In the genomic region with DNA sequence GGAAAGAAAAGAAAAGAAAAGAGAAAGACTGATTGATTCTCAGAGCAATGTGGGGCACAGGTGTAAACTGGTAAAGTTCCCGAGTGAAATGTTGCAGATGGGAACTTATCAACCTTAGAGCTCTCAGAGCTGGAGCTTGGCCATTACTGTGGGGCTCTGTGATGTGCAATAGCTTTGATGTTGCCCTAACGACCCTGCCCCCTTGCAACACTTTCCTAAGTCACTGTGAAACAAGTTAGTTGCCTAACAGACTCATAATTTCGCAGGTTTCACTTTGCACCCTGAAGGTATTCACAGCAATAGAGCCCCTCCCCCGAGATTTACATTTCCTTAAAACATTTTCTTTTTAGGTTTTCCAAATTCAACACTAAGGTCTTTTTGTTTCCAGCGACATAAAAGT, we compare ENCODE assay signal across 8 mouse cellular contexts. TPM values are rescaled to one million over a fixed set of nuclear protein-coding genes. Genes with fewer than 3 reads are reported as not detected.
DNase-seq lines count a peak whose midpoint lies in the region; TF ChIP-seq lines count a peak whose summit lies in the region.

Gene Mgst1, plus strand, starts transcription at position 387 of the 400 bp plus-strand sequence.

- H3K27ac ChIP-seq in cortical plate, adult 2 months (ENCODE audit: insufficient read depth, low read length): no peak within 1 kb of the TSS
- H3K27ac ChIP-seq in heart, embryonic 10.5 days: peak within 1 kb of the TSS; percentile 82
- H3K27ac ChIP-seq in midbrain, embryonic 10.5 days (replicated peaks): peak within 1 kb of the TSS; percentile 86

- no peaks in the 10 kb centered on the region for H3K36me3 ChIP-seq in heart, embryonic 10.5 days
- no peaks in the 10 kb centered on the region for H3K36me3 ChIP-seq in midbrain, embryonic 10.5 days

- H3K4me1 ChIP-seq in cortical plate, adult 2 months (ENCODE audit: control insufficient read depth, insufficient read depth, low read length): no peaks in the 10 kb centered on the region
- H3K4me1 ChIP-seq in heart, embryonic 10.5 days: no peaks in the 10 kb centered on the region
- peaks cover 23% of the 10 kb centered on the region for H3K4me1 ChIP-seq in midbrain, embryonic 10.5 days

- no peak for TF ChIP-seq POLR2A in cortical plate, adult 2 months (IDR thresholded peaks at IDR 0.05; ENCODE audit: extremely low read depth, insufficient read depth, low read length)

- H3K27me3 ChIP-seq in heart, embryonic 10.5 days (ENCODE audit: insufficient read depth, poor library complexity, severe bottlenecking): no peaks in the 10 kb centered on the region
- H3K27me3 ChIP-seq in midbrain, embryonic 10.5 days (ENCODE audit: low read depth, poor library complexity, severe bottlenecking): no peaks in the 10 kb centered on the region

- TF ChIP-seq CTCF in cortical plate, adult 2 months (IDR thresholded peaks at IDR 0.05; ENCODE audit: extremely low read depth, insufficient read depth, low read length): no peak

- no peaks in the 10 kb centered on the region for H3K9me3 ChIP-seq in heart, embryonic 10.5 days
- no peaks in the 10 kb centered on the region for H3K9me3 ChIP-seq in midbrain, embryonic 10.5 days (replicated peaks)

- WGBS in heart, embryonic 10.5 days: 3% methylated on average over 5 of the region's 5 CpGs
- under 1% methylated on average over 5 of the region's 5 CpGs for WGBS in large intestine, adult 2 months
- 2% methylated on average over 5 of the region's 5 CpGs for WGBS in midbrain, embryonic 10.5 days

- H3K4me3 ChIP-seq in cortical plate, adult 2 months (ENCODE audit: insufficient read depth, low read length): peak within 1 kb of the TSS; percentile 37
- peak within 1 kb of the TSS; percentile 66 for H3K4me3 ChIP-seq in heart, embryonic 10.5 days
- peak within 1 kb of the TSS; percentile 63 for H3K4me3 ChIP-seq in midbrain, embryonic 10.5 days

- no peak for DNase-seq in layer of hippocampus, postnatal 25 days (ENCODE audit: extremely low spot score in 1 of 2, low spot score in 1 of 2)
- DNase-seq in layer of hippocampus, postnatal 36 days: no peak
- no peak for DNase-seq in heart, embryonic 10.5 days (ENCODE audit: low spot score)
- no peak for DNase-seq in large intestine, adult 2 months (ENCODE audit: low read depth, low spot score)
- DNase-seq in midbrain, embryonic 10.5 days (ENCODE audit: low spot score): no peak
- no peak for DNase-seq in thymus, postnatal 14 days
- no peak for DNase-seq in MN1 (ENCODE audit: low spot score)

RNA-seq across cellular contexts. Expression of gene Mgst1, which starts in this region (rescaled TPM):
- 10 to 100 TPM; 10.4 to 12.2 TPM for total RNA-seq in layer of hippocampus, postnatal 25 days (2021)
- 10 to 100 TPM in 1 of 2 experiments, 1 to 10 TPM in 1; 9.2 to 12.4 TPM for total RNA-seq in layer of hippocampus, postnatal 36 days (2021)
- 24.5 and 27.6 TPM in 2 replicates for polyA plus RNA-seq in cortical plate, adult 2 months (2012; rRNA removed)
- 49.6 and 58.8 TPM in 2 replicates for polyA plus RNA-seq in heart, embryonic 10.5 days (2016; fragmentation: Nextera tagmentation; extraction: Ambion mirVana)
- 638 and 655 TPM in 2 replicates for polyA plus RNA-seq in large intestine, adult 2 months (2012; rRNA removed)
- polyA plus RNA-seq in midbrain, embryonic 10.5 days (2016; fragmentation: Nextera tagmentation; extraction: Ambion mirVana): 56.4 and 57.1 TPM in 2 replicates

Comparison
In these comparisons a context has a peak if more than half of its experiments do, and no peak if none do; other contexts are left out.
1. RNA of gene Mgst1 (polyA plus RNA-seq): 638 to 655 TPM in large intestine, adult 2 months; 56.4 to 57.1 TPM in midbrain, embryonic 10.5 days, 49.6 to 58.8 TPM in heart, embryonic 10.5 days and 24.5 to 27.6 TPM in cortical plate, adult 2 months; every median in the first group is over 10 times any median in the second.
2. Peak in every context shown above with its lines, with median percentiles within 50 percentile points of each other: H3K4me3 ChIP-seq.